Mouse (Mus musculus) neural tube, embryonic 15.5 days (tissue): ENCODE measurements around the gene Efcab6. TPM values are rescaled to one million over a fixed set of nuclear protein-coding genes. Genes with fewer than 3 reads are reported as not detected.
A peak's percentile ranks its signal among the peaks of the same experiment; 100 is the strongest.

Experiments used
- ATAC-seq: fragments of 200-750 bp; cut with Nextera tagmentation; 2 replicates; pipeline ENCODE4 v1.8.0; 2017; ENCODE audit warnings: mild to moderate bottlenecking, moderate TSS enrichment, moderate library complexity; ENCODE audit not compliant: low FRiP score
- H3K27ac ChIP-seq: fragments of 300-500 bp; sonication (generic); replicated peaks from 2 replicates; pipeline ENCODE4 v1.5.1; 2015; ENCODE audit warnings: mild to moderate bottlenecking, inconsistent platforms
- H3K27me3 ChIP-seq: fragments of 300-500 bp; sonication (generic); replicated peaks from 2 replicates; pipeline ENCODE4 v1.6.1; 2015; ENCODE audit warnings: inconsistent platforms
- H3K36me3 ChIP-seq: fragments of 300-500 bp; sonication (generic); 2 replicates; pipeline ENCODE4 v1.6.1; 2015; ENCODE audit warnings: inconsistent platforms
- H3K4me1 ChIP-seq: fragments of 300-500 bp; sonication (generic); 2 replicates; pipeline ENCODE4 v1.6.1; 2015; ENCODE audit warnings: inconsistent platforms
- H3K4me2 ChIP-seq: fragments of 300-500 bp; sonication (generic); 2 replicates; pipeline ENCODE4 v1.6.1; 2015; ENCODE audit warnings: inconsistent platforms, mild to moderate bottlenecking, moderate library complexity
- H3K4me3 ChIP-seq: fragments of 300-500 bp; sonication (generic); replicated peaks from 2 replicates; pipeline ENCODE4 v1.5.1; 2015; ENCODE audit warnings: mild to moderate bottlenecking, inconsistent platforms
- H3K9ac ChIP-seq: fragments of 300-500 bp; sonication (generic); replicated peaks from 2 replicates; pipeline ENCODE4 v1.6.1; 2015; ENCODE audit warnings: mild to moderate bottlenecking, inconsistent platforms
- H3K9me3 ChIP-seq: fragments of 300-500 bp; sonication (generic); replicated peaks from 2 replicates; pipeline ENCODE4 v1.6.1; 2016; ENCODE audit warnings: inconsistent platforms
- WGBS: fragments of 180-500 bp; shearing (Covaris S2); methylation state at CpG from one replicate; pipeline ENCODE4 v1.1.7; 2015; ENCODE audit warnings: mixed read lengths; 5-methylcytosine and 5-hydroxymethylcytosine counted together
- polyA plus RNA-seq: library from polyadenylated mRNA; unstranded; fragments of >200 nt; fragmentation: Nextera tagmentation; extraction: Ambion mirVana; gene quantifications from 2 replicates; pipeline ENCODE4 v1.2.1, GENCODE M21; 2015

The Efcab6 gene
- polyA plus RNA-seq, 1 experiment from 2014 or later, result 0.82 TPM

DNA sequence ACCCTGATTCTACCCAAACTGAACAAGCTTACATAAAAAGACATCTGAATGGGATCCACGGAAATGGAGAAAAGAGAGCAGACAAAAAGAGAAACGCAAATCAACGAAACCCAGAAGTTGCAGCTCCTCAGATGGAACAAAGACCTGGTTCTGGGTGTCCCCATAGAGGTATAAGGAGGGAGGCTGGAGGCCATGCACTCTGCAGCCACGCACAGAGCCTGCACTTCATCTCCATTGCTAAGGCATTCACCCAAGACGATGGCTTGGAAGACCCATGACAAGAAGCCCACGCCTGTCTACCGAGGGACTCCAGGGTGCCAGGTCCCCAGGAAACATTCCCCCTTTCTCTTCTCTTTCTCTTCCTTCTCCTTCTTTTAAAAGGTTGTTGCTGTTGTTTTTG, 66.6 kb downstream of the Efcab6 start:
- Histone ChIP-seq H3K9me3 (no peaks in the 10 kb centered on the region), H3K9ac (no peak overlapping the region), H3K27me3 (no peaks in the 10 kb centered on the region), H3K4me2 (peak overlapping the region; percentile 42), H3K4me1 (peaks cover 37% of the 10 kb centered on the region), H3K36me3 (no peaks in the 10 kb centered on the region), H3K27ac (peak overlapping the region; percentile 81), H3K4me3 (no peak overlapping the region)
- 40% methylated on average over 7 of the region's 7 CpGs for WGBS
- ATAC-seq, result 0 out of 2 replicates have a peak, but pooled peaks have one; percentile 3

DNA sequence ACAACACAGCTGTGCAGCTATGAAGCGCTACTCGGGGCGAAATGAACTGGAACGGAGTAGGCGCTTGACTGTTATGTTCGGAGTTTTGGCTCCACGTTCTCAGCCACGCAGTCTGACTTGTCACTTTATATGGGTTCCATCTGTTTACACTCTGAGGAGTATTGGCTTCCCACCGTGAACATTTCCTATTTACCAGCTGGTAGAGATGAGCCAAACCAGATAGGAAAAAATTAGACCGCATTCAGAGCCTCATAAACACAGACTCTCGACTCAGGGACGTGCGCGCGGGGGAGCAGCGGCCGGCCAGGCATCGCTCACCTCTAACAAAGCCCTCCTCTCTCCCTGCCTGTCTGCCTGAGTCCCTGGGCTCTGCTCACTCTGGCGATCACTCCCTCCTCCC, 67.1 kb downstream of the Efcab6 start:
- H3K4me3 ChIP-seq, result no peak overlapping the region
- H3K27me3 ChIP-seq, result no peaks in the 10 kb centered on the region
- peaks cover 37% of the 10 kb centered on the region for H3K4me1 ChIP-seq
- peak overlapping the region; percentile 42 for H3K4me2 ChIP-seq
- 0 out of 2 replicates have a peak overlapping the region, but pooled peaks have one; percentile 5 for H3K9ac ChIP-seq
- H3K9me3 ChIP-seq, result no peaks in the 10 kb centered on the region
- peak; percentile 81 for ATAC-seq
- WGBS, result 7% methylated on average over 19 of the region's 19 CpGs
- no peaks in the 10 kb centered on the region for H3K36me3 ChIP-seq
- peak overlapping the region; percentile 81 for H3K27ac ChIP-seq

DNA sequence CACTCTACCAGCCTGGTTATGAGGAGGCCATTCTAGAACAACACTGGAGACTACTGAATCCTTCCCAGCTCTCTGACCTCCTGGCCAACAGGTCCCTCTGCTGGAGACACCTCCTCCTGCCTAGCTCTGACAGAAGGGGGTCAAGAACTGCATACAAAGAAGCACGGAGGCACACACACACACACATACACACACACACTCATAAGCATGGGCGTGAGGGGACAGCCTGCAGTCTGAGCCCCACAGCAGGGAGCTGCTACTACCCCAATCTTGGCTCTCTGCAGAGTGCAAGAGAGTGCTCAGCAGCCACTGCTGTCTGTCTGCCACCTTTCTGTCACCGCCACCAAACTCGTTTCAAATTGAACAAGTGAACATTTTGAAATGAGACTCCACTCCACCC, 67.6 kb downstream of the Efcab6 start:
- H3K27me3 ChIP-seq, result no peaks in the 10 kb centered on the region
- H3K4me2 ChIP-seq, result no peak overlapping the region; the same call in 1 of the 2 replicates
- no peaks in the 10 kb centered on the region for H3K9me3 ChIP-seq
- peak overlapping the region; percentile 81 for H3K27ac ChIP-seq
- no peak overlapping the region for H3K4me3 ChIP-seq
- 14% methylated on average over 4 of the region's 4 CpGs for WGBS
- peaks cover 37% of the 10 kb centered on the region for H3K4me1 ChIP-seq
- no peaks in the 10 kb centered on the region for H3K36me3 ChIP-seq
- no peak overlapping the region for H3K9ac ChIP-seq
- ATAC-seq, result peak; percentile 38; the same call in 1 of the 2 replicates

- no peak overlapping the region for H3K9ac ChIP-seq
- H3K27me3 ChIP-seq, result no peaks in the 10 kb centered on the region
- no peak overlapping the region for H3K4me2 ChIP-seq
- peaks cover 37% of the 10 kb centered on the region for H3K4me1 ChIP-seq
- no peaks in the 10 kb centered on the region for H3K9me3 ChIP-seq
- ATAC-seq, result peak; percentile 45
- H3K27ac ChIP-seq, result peak overlapping the region; percentile 81
- 8% methylated on average over 7 of the region's 7 CpGs for WGBS
- H3K4me3 ChIP-seq, result no peak overlapping the region
- no peaks in the 10 kb centered on the region for H3K36me3 ChIP-seq
Observed at GRCm38 (mm10) chr15:83996864-83997263, 68.3 kb downstream of the Efcab6 start.

DNA sequence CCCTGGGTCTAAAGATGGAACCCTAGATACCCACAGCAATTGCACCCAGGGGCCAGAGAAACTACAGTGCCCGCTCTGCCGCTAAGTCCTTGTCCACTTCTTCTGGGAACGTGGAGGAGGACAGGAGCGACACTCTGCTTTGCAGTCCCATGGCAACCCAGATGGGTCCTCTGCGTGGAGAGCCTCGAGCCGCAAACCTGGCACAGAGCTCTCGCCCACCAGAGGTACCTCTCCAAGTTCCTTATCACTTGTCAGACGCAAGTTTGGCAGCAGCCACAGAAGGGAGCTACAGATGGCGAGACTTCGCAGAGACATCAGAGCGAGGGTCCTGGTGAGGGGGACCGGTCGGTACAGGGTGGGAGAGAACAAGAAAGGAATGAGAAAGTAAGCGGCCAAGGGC, 73.0 kb downstream of the Efcab6 start:
- no peak for ATAC-seq
- no peak overlapping the region for H3K27ac ChIP-seq
- 88% methylated on average over 15 of the region's 15 CpGs for WGBS
- H3K36me3 ChIP-seq, result no peaks in the 10 kb centered on the region
- H3K4me2 ChIP-seq, result no peak overlapping the region
- H3K9me3 ChIP-seq, result no peaks in the 10 kb centered on the region
- no peak overlapping the region for H3K4me3 ChIP-seq
- peaks cover 29% of the 10 kb centered on the region for H3K4me1 ChIP-seq
- H3K27me3 ChIP-seq, result no peaks in the 10 kb centered on the region
- no peak overlapping the region for H3K9ac ChIP-seq

- Histone ChIP-seq H3K9me3 (no peaks in the 10 kb centered on the region), H3K27ac (no peak overlapping the region; the same call in 1 of the 2 replicates), H3K4me3 (no peak overlapping the region), H3K27me3 (no peaks in the 10 kb centered on the region), H3K4me1 (peaks cover 22% of the 10 kb centered on the region), H3K4me2 (no peak overlapping the region), H3K36me3 (no peaks in the 10 kb centered on the region), H3K9ac (no peak overlapping the region)
- no peak for ATAC-seq
- 13% methylated on average over 3 of the region's 3 CpGs for WGBS
Observed at GRCm38 (mm10) chr15:83991461-83991860, 73.7 kb downstream of the Efcab6 start.

DNA sequence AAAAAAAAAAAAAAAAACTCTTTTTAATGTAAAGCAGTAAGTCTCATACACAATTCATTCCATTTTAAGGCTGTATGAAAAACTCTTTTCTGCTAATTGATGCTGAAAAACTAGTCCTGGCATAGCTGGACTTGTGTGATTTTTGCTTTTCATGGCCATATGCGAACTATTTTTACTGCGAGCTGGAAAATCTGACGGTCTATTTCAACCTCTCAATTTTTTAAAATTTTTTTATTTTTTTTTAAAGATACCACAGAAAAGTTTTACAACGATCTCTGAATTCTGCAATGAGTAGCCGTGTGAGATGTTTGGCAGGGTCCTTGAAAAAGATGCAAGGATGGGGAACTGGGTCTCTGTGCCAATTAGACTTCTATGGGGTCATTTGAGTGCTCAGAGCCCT, 75.9 kb downstream of the Efcab6 start:
- H3K27ac ChIP-seq, result no peak overlapping the region
- H3K4me1 ChIP-seq, result peaks cover 12% of the 10 kb centered on the region
- H3K4me2 ChIP-seq, result no peak overlapping the region
- H3K36me3 ChIP-seq, result no peaks in the 10 kb centered on the region
- WGBS, result 95% methylated on average over 5 of the region's 5 CpGs
- no peak overlapping the region for H3K9ac ChIP-seq
- no peak for ATAC-seq
- H3K9me3 ChIP-seq, result no peaks in the 10 kb centered on the region
- H3K4me3 ChIP-seq, result no peak overlapping the region
- no peaks in the 10 kb centered on the region for H3K27me3 ChIP-seq

GRCm38 (mm10) chr15:83988087-83988486, 77.1 kb downstream of the Efcab6 start:
- Histone ChIP-seq H3K4me2 (no peak overlapping the region), H3K27ac (no peak overlapping the region), H3K4me3 (no peak overlapping the region), H3K4me1 (peaks cover 12% of the 10 kb centered on the region), H3K9ac (no peak overlapping the region), H3K9me3 (no peaks in the 10 kb centered on the region), H3K27me3 (no peaks in the 10 kb centered on the region), H3K36me3 (no peaks in the 10 kb centered on the region)
- WGBS, result 17% methylated on average over 7 of the region's 7 CpGs
- ATAC-seq, result no peak

GRCm38 (mm10) chr15:83982186-83982936, 82.8 kb downstream of the Efcab6 start:
- Histone ChIP-seq H3K4me1 (no peaks in the 10 kb centered on the region), H3K4me2 (no peak overlapping the region), H3K9ac (no peak overlapping the region), H3K9me3 (no peaks in the 10 kb centered on the region), H3K27me3 (no peaks in the 10 kb centered on the region), H3K36me3 (no peaks in the 10 kb centered on the region), H3K4me3 (no peak overlapping the region), H3K27ac (no peak overlapping the region)
- ATAC-seq, result no peak
- 66% methylated on average over 14 of the region's 14 CpGs for WGBS

DNA sequence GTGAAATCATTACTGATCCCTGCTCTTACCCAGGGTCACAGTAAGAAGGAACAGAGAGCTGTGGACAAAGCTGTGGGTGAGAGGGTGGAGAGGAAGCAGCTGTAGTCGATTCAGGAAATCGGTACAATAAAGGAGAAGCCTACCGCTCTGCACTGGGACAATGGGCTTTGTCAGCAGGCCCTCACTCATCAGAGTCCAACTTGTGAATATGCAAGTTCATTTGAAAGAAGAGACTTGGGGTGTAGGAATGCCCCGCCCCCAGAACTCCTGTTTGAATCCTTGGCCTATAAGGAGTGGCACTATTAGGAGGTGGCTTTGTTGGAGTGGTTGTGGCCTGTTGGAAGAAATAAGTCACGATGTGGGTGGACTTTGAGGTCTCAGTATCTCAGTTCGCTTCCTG, 86.3 kb downstream of the Efcab6 start:
- H3K9ac ChIP-seq, result no peak overlapping the region
- H3K27ac ChIP-seq, result no peak overlapping the region
- H3K9me3 ChIP-seq, result no peaks in the 10 kb centered on the region
- no peaks in the 10 kb centered on the region for H3K36me3 ChIP-seq
- no peak overlapping the region for H3K4me2 ChIP-seq
- H3K4me1 ChIP-seq, result 0 out of 2 replicates have a peak, but pooled peaks cover 3% of the 10 kb centered on the region
- no peak overlapping the region for H3K4me3 ChIP-seq
- H3K27me3 ChIP-seq, result no peaks in the 10 kb centered on the region
- ATAC-seq, result no peak
- WGBS, result 53% methylated on average over 6 of the region's 6 CpGs

GRCm38 (mm10) chr15:83977108-83977507, 88.1 kb downstream of the Efcab6 start:
- Histone ChIP-seq H3K27me3 (no peaks in the 10 kb centered on the region), H3K36me3 (no peaks in the 10 kb centered on the region), H3K4me2 (no peak overlapping the region), H3K9ac (no peak overlapping the region), H3K4me1 (0 out of 2 replicates have a peak, but pooled peaks cover 3% of the 10 kb centered on the region), H3K9me3 (no peaks in the 10 kb centered on the region), H3K27ac (no peak overlapping the region), H3K4me3 (no peak overlapping the region)
- WGBS, result 21% methylated on average over 5 of the region's 5 CpGs
- no peak for ATAC-seq

GRCm38 (mm10) chr15:83972206-83972605, 93.0 kb downstream of the Efcab6 start:
- Histone ChIP-seq H3K27ac (no peak overlapping the region), H3K4me1 (0 out of 2 replicates have a peak, but pooled peaks cover 7% of the 10 kb centered on the region), H3K9ac (no peak overlapping the region), H3K9me3 (no peaks in the 10 kb centered on the region), H3K4me2 (no peak overlapping the region), H3K27me3 (no peaks in the 10 kb centered on the region), H3K4me3 (no peak overlapping the region), H3K36me3 (no peaks in the 10 kb centered on the region)
- 67% methylated on average over 9 of the region's 9 CpGs for WGBS
- ATAC-seq, result no peak
